Mouse (Mus musculus) cerebellum, adult 2 months (tissue): ENCODE results near the gene Jak1.

ENCODE experiments used
- CTCF ChIP-seq: fragments of 200-500 bp; IDR thresholded peaks from 2 replicates; pipeline ENCODE4 v1.5.1; 2011; ENCODE audit warnings: low read depth, mild to moderate bottlenecking, control low read depth, low read length, moderate library complexity, borderline replicate concordance; ENCODE audit not compliant: insufficient read depth
- POLR2A ChIP-seq: fragments of 200-500 bp; IDR thresholded peaks from 2 replicates; pipeline ENCODE4 v1.6.1; 2011; ENCODE audit warnings: low read length, control low read depth, borderline replicate concordance; ENCODE audit not compliant: insufficient read depth

DNA sequence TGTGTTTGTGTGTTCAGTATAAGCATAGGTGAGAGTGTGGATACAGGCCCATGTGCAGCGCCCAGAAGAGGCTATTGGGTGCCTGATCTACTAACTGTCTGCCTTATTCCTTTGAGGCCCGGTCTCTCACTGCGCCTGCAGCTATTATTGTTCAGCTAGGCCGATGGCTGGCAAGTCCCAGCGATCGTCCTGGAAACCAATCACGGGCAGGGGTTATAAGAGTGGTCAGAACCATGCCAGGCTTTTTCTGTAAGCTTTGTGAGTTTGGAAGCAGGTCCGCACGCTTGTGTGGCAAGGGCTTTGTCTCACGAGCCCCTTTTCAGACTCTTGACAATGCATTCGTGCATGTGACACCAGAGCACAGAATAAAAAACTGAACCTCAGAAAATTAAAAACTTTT, 23.2 kb upstream of the Jak1 start:
- TF ChIP-seq CTCF = no peak
- TF ChIP-seq POLR2A = no peak
